Mouse (Mus musculus): Measurements from ENCODE around the gene Maml1. TPM values are rescaled to one million over a fixed set of nuclear protein-coding genes. Genes with fewer than 3 reads are reported as not detected.
A peak's percentile ranks its signal among the peaks of the same experiment; 100 is the strongest.

Gene Maml1
- total and polyA plus RNA-seq, 2 experiments from 2014 or later: 1.6 to 10.8 TPM

DNA sequence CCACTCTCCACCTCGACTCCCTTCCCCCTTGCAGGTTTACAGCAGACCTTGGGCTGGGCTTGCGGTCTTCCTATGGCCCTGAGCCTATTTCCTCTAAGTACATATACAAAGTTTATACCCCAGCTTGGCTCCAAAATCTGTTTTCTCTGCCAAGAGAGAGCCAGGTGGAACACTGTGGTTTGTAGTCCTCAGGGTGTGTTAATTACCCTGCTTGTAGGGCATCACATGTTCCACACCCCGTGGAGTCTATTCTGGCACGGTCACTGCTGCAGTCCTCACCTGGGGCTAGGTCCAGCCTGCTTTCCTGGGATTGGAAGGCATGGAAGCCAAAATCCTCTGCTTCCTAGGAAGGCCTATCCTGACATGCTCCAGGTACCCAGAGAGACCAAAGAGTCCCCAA lies 64.4 kb downstream of the Maml1 start:
- ATAC-seq: no peak
- no peak for TF ChIP-seq CTCF (IDR thresholded peaks at IDR 0.05; ENCODE audit: low read depth)
- no peak for DNase-seq
- Histone ChIP-seq H3K36me3 (ENCODE audit: insufficient read depth) (peaks cover 19% of the 10 kb centered on the region), H3K4me2 (ENCODE audit: low read depth) (no peak overlapping the region), H3K27me3 (ENCODE audit: insufficient read depth, low read length) (no peaks in the 10 kb centered on the region), H3K9ac (no peak overlapping the region), H3K27ac (ENCODE audit: low read depth, low read length) (no peak overlapping the region), H3K4me3 (ENCODE audit: low read depth, low read length) (no peak overlapping the region), H3K4me1 (ENCODE audit: insufficient read depth) (peaks cover 21% of the 10 kb centered on the region), H3K9me3 (ENCODE audit: low read length) (no peaks in the 10 kb centered on the region)
- 84% methylated on average over 4 of the region's 4 CpGs for WGBS

DNA sequence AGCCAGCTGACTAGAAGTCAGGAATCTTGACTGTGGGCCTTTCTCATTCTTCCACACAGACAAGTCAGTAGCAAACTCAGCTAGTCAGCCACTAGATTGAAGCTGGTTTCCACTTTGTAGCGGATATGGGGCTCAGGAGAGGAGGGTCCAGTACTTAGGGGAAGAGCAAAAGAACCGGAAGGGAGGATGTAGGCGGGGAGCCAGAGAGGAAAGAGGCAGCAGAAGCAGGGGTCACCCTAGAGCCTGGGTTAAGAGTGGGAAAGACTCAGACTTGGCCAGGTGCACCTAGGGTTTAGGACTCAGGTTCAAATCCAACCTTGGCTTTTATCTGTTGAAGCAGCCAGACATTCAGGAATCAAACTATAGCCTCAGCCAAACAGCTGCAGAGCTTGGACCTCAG lies 64.9 kb downstream of the Maml1 start:
- no peak overlapping the region for H3K9ac ChIP-seq
- no peak overlapping the region for H3K4me3 ChIP-seq (ENCODE audit: low read depth, low read length)
- H3K4me2 ChIP-seq (ENCODE audit: low read depth): peak overlapping the region; percentile 94
- no peak for ATAC-seq
- no peak for TF ChIP-seq CTCF (IDR thresholded peaks at IDR 0.05; ENCODE audit: low read depth)
- H3K27me3 ChIP-seq (ENCODE audit: insufficient read depth, low read length): no peaks in the 10 kb centered on the region
- H3K36me3 ChIP-seq (ENCODE audit: insufficient read depth): peaks cover 14% of the 10 kb centered on the region
- peaks cover 21% of the 10 kb centered on the region for H3K4me1 ChIP-seq (ENCODE audit: insufficient read depth)
- WGBS: 79% methylated on average over 3 of the region's 3 CpGs
- H3K27ac ChIP-seq (ENCODE audit: low read depth, low read length): no peak overlapping the region
- DNase-seq: no peak
- no peaks in the 10 kb centered on the region for H3K9me3 ChIP-seq (ENCODE audit: low read length)

- H3K27ac ChIP-seq (ENCODE audit: low read depth, low read length): no peak overlapping the region; the same call in 1 of the 2 replicates
- peaks cover 21% of the 10 kb centered on the region for H3K4me1 ChIP-seq (ENCODE audit: insufficient read depth)
- WGBS: 42% methylated on average over 2 of the region's 2 CpGs
- H3K9me3 ChIP-seq (ENCODE audit: low read length): no peaks in the 10 kb centered on the region
- H3K27me3 ChIP-seq (ENCODE audit: insufficient read depth, low read length): no peaks in the 10 kb centered on the region
- TF ChIP-seq CTCF (IDR thresholded peaks at IDR 0.05; ENCODE audit: low read depth): no peak
- no peak for DNase-seq
- peaks cover 7% of the 10 kb centered on the region; the same call in 1 of the 2 replicates for H3K36me3 ChIP-seq (ENCODE audit: insufficient read depth)
- no peak for ATAC-seq
- H3K9ac ChIP-seq: peak overlapping the region; percentile 97
- peak overlapping the region; percentile 98 for H3K4me3 ChIP-seq (ENCODE audit: low read depth, low read length)
- peak overlapping the region; percentile 94 for H3K4me2 ChIP-seq (ENCODE audit: low read depth)
These were observed 65.7 kb downstream of the Maml1 start for GRCm38 (mm10) chr11:50226406-50226805.

DNA sequence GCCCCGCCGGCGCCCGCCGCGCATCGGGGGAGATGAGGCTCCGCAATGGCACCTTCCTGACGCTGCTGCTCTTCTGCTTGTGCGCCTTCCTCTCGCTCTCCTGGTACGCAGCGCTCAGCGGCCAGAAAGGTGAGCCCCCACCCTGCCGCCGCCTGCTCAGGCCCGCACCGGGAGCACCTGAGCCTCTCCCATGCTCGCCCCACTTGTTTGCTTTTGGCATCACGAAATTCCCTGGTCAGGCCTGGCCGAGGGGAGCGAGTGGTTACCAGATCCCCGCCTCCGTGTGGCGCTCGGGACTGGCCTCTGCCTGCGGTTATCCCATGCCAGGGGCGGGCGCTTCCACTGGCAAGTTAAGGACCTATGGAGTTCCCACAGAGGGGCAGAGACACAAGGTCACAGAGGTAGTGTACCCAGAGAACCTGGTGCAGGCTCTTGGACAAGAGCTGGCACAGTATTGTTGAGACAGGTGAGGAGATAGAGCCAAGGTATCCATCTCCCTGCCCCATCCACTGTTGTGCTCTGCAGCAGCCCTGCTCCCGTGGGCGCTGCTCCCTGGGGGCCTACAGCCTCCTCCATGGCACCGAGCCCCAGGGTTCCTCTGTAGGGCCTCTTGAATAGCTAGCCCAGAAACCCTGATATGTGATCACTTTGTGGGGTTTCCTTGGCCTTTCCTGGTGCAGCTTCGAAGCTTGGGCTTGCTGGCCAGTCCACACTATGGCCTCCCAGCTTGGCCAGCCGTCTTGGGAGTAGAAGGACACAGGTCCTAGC lies 66.3 kb downstream of the Maml1 start:
- no peak for TF ChIP-seq CTCF (IDR thresholded peaks at IDR 0.05; ENCODE audit: low read depth)
- H3K27ac ChIP-seq (ENCODE audit: low read depth, low read length): peak overlapping the region; percentile 96
- H3K4me3 ChIP-seq (ENCODE audit: low read depth, low read length): peak overlapping the region; percentile 98
- peak overlapping the region; percentile 94 for H3K4me2 ChIP-seq (ENCODE audit: low read depth)
- ATAC-seq (peak; percentile 28), DNase-seq (peak; percentile 61)
- no peaks in the 10 kb centered on the region for H3K27me3 ChIP-seq (ENCODE audit: insufficient read depth, low read length)
- no peaks in the 10 kb centered on the region for H3K9me3 ChIP-seq (ENCODE audit: low read length)
- H3K4me1 ChIP-seq (ENCODE audit: insufficient read depth): peaks cover 18% of the 10 kb centered on the region
- peak overlapping the region; percentile 97 for H3K9ac ChIP-seq
- H3K36me3 ChIP-seq (ENCODE audit: insufficient read depth): peaks cover 5% of the 10 kb centered on the region; the same call in 1 of the 2 replicates
- WGBS: 3% methylated on average over 33 of the region's 34 CpGs

DNA sequence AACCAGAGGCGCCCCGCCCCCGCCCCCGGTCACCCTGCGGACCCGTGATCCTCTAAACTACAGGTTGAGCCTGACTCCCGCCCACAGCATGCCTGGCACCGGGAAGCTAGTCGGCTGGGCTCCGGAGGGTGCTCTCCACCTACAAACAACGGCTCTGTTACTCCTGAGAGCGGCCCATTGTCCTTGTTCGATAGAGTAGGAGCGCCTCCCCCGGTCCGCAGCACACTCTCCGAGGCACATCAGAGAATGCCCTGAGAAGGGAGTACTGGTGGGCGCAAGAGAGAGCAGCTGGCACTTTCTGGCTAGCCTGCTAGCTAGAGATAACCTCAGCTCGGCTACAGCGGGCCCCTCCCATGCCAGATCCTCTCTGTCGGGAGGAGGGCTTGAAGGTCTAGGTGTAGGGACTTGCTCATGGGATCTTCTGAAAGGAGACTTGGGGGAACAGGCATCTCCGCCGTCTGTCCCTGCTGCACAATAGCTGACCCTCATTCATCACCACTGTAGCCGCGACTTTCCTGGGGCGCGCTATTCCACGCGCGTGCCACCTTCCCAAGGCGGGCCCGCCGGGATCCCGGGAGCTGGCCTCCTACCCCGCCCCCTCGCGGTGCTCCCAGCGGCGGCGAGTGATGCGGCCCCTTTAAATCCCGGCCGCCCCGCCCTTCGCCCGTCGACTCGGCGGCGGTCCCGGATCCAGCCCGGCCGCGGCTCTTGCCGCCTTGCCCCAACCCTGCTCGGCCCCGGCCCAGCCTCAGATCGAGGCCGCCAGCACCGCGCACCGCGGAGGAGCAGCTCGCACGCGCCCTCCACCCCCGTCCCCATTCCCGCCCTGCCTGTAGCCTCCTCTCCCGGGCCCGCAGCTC lies 67.2 kb downstream of the Maml1 start:
- peaks cover 5% of the 10 kb centered on the region; the same call in 1 of the 2 replicates for H3K36me3 ChIP-seq (ENCODE audit: insufficient read depth)
- peak overlapping the region; percentile 96 for H3K27ac ChIP-seq (ENCODE audit: low read depth, low read length)
- H3K9ac ChIP-seq: peak overlapping the region; percentile 97
- ATAC-seq: peak; percentile 81
- H3K4me3 ChIP-seq (ENCODE audit: low read depth, low read length): peak overlapping the region; percentile 98
- DNase-seq: peak; percentile 91
- 4% methylated on average over 70 of the region's 70 CpGs for WGBS
- no peaks in the 10 kb centered on the region for H3K9me3 ChIP-seq (ENCODE audit: low read length)
- peaks cover 18% of the 10 kb centered on the region for H3K4me1 ChIP-seq (ENCODE audit: insufficient read depth)
- H3K4me2 ChIP-seq (ENCODE audit: low read depth): peak overlapping the region; percentile 94
- TF ChIP-seq CTCF (IDR thresholded peaks at IDR 0.05; ENCODE audit: low read depth): peak; percentile 53
- H3K27me3 ChIP-seq (ENCODE audit: insufficient read depth, low read length): no peaks in the 10 kb centered on the region

GRCm38 (mm10) chr11:50223783-50224662 lies 68.1 kb downstream of the Maml1 start:
- Histone ChIP-seq H3K9me3 (ENCODE audit: low read length) (no peaks in the 10 kb centered on the region), H3K36me3 (ENCODE audit: insufficient read depth) (peaks cover 5% of the 10 kb centered on the region; the same call in 1 of the 2 replicates), H3K4me3 (ENCODE audit: low read depth, low read length) (peak overlapping the region; percentile 98), H3K9ac (peak overlapping the region; percentile 97), H3K27me3 (ENCODE audit: insufficient read depth, low read length) (no peaks in the 10 kb centered on the region), H3K4me1 (ENCODE audit: insufficient read depth) (peaks cover 18% of the 10 kb centered on the region), H3K4me2 (ENCODE audit: low read depth) (peak overlapping the region; percentile 94), H3K27ac (ENCODE audit: low read depth, low read length) (peak overlapping the region; percentile 96)
- TF ChIP-seq CTCF (IDR thresholded peaks at IDR 0.05; ENCODE audit: low read depth): no peak
- ATAC-seq: peak; percentile 39
- peak; percentile 78 for DNase-seq
- WGBS: 4% methylated on average over 17 of the region's 17 CpGs

Measured in forebrain, postnatal 0 days (tissue).